Mouse (Mus musculus): ENCODE measurements around the gene Ide. TPM values are rescaled to one million over a fixed set of nuclear protein-coding genes. Genes with fewer than 3 reads are reported as not detected.

Gene Ide
- total and polyA plus RNA-seq, 3 experiments, result 56.0 to 116 (median 79.5) TPM

DNA sequence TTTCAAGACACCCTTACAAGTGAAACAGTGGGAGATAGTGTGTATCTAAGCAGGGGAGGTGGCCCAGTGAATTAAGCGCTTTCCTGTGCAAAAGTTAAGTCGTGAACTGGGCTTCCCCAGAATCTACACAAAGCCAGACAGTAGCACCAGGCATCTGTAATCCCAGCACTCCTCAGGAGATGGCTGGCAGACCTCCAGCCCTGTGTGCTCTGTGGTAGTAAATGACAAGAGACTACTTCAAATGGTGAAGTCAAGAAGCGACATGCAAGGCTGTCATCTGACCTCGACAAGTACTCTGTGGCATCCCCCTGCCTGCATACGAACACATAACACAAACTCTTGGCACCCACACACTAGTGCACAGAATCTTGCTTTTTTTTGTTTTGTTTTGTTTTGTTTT is 10.4 kb downstream of the Ide start:
- Histone ChIP-seq H3K36me3 (replicated peaks in 1 of 2; ENCODE audit: control insufficient read depth in 1 of 2, insufficient read depth in 1 of 2, low read length in 1 of 2) (peaks cover 51 to 72% of the 10 kb centered on the region in 2 experiments), H3K9ac (ENCODE audit: insufficient read depth, low read depth) (no peak overlapping the region), H3K27me3 (replicated peaks) (no peaks in the 10 kb centered on the region), H3K4me2 (ENCODE audit: insufficient read depth, low read depth, poor library complexity, severe bottlenecking) (no peak overlapping the region), H3K27ac (ENCODE audit: insufficient read depth, low read depth) (no peak overlapping the region), H3K4me1 (ENCODE audit: control insufficient read depth in 1 of 2, insufficient read depth in 2 of 2) (peaks cover 0 to 3% of the 10 kb centered on the region in 2 experiments; a peak in 1 of 4 replicates), H3K79me2 (replicated peaks; ENCODE audit: control insufficient read depth, extremely low read depth, insufficient read depth, poor library complexity, severe bottlenecking) (peaks cover 6% of the 10 kb centered on the region; the same call in 1 of the 2 replicates), H3K9me3 (replicated peaks; ENCODE audit: low read length) (no peaks in the 10 kb centered on the region), H3K4me3 (replicated peaks in 1 of 3; ENCODE audit: low read depth in 2 of 3, low read length in 2 of 3, poor library complexity in 1 of 3) (no peak overlapping the region)
- no peak for TF ChIP-seq RAD21 (IDR thresholded peaks at IDR 0.05; ENCODE audit: low read depth, low read length)
- no peak for TF ChIP-seq ETS1 (conservative IDR thresholded peaks at IDR 0.05; ENCODE audit: low read depth, low read length)
- TF ChIP-seq MAZ (IDR thresholded peaks at IDR 0.05; ENCODE audit: low read depth, low read length), result no peak
- no peak for TF ChIP-seq ZMIZ1 (IDR thresholded peaks at IDR 0.05; ENCODE audit: low read depth, low read length)
- no peak for TF ChIP-seq USF2 (conservative IDR thresholded peaks at IDR 0.05; ENCODE audit: low read depth, low read length)
- TF ChIP-seq EP300 (IDR thresholded peaks at IDR 0.05; ENCODE audit: low read length), result no peak
- no peak for TF ChIP-seq BHLHE40 (IDR thresholded peaks at IDR 0.05; ENCODE audit: low read depth, low read length)
- no peak for TF ChIP-seq UBTF (IDR thresholded peaks at IDR 0.05; ENCODE audit: low read depth, low read length)
- DNase-seq (ENCODE audit: extremely low read depth), result no peak
- dilution Hi-C loops (cut with MboI; ENCODE audit: extremely low pct_ligation_motif_present, extremely low pct_unique_long_range_greater_than_20kb, low sequenced_read_pairs), result no loop called here
- in situ Hi-C loops (cut with MboI; ENCODE audit: low pct_ligation_motif_present, low pct_unique_long_range_greater_than_20kb, low sequenced_read_pairs), result no loop called here

DNA sequence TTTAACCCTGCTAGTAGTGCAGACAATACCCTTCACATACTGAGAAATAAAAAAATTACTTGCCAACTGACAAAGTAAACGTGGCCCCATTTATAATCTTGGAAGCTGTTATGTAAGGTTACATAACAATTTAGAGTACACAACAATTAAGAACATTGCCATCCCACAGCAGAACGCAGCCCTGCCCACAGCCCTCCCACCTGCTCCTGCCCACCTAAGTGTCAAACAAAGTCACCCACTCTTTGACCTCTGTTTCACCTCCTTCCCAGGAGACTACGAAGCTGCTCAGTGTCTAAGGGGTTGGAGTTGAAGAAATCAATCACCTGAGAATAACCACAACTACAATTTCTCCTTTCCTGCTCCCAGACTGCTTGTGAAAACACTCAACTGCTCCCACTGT is 14.1 kb downstream of the Ide start:
- Histone ChIP-seq H3K4me3 (replicated peaks in 1 of 3; ENCODE audit: low read depth in 2 of 3, low read length in 2 of 3, poor library complexity in 1 of 3) (no peak overlapping the region), H3K27me3 (replicated peaks) (no peaks in the 10 kb centered on the region), H3K4me2 (ENCODE audit: insufficient read depth, low read depth, poor library complexity, severe bottlenecking) (no peak overlapping the region), H3K36me3 (replicated peaks in 1 of 2; ENCODE audit: control insufficient read depth in 1 of 2, insufficient read depth in 1 of 2, low read length in 1 of 2) (peaks cover 53 to 76% of the 10 kb centered on the region in 2 experiments), H3K4me1 (ENCODE audit: control insufficient read depth in 1 of 2, insufficient read depth in 2 of 2) (peaks cover 0 to 3% of the 10 kb centered on the region in 2 experiments; a peak in 1 of 4 replicates), H3K9ac (ENCODE audit: insufficient read depth, low read depth) (no peak overlapping the region), H3K79me2 (replicated peaks; ENCODE audit: control insufficient read depth, extremely low read depth, insufficient read depth, poor library complexity, severe bottlenecking) (no peaks in the 10 kb centered on the region), H3K27ac (ENCODE audit: insufficient read depth, low read depth) (no peak overlapping the region), H3K9me3 (replicated peaks; ENCODE audit: low read length) (no peaks in the 10 kb centered on the region)
- TF ChIP-seq EP300 (IDR thresholded peaks at IDR 0.05; ENCODE audit: low read length) (no peak), MXI1 (IDR thresholded peaks at IDR 0.05; ENCODE audit: low read depth, low read length) (no peak), SMC3 (IDR thresholded peaks at IDR 0.05; ENCODE audit: low read depth, low read length) (no peak), HCFC1 (IDR thresholded peaks at IDR 0.05; ENCODE audit: low read depth, low read length) (no peak), MAX (IDR thresholded peaks at IDR 0.05; ENCODE audit: low read length) (no peak), MAFK (IDR thresholded peaks at IDR 0.05; ENCODE audit: insufficient replicate concordance, low read length) (no peak), ZNF384 (IDR thresholded peaks at IDR 0.05; ENCODE audit: low read depth, low read length) (no peak), ZKSCAN1 (IDR thresholded peaks at IDR 0.05; ENCODE audit: borderline replicate concordance, low read depth, low read length) (no peak), CHD1 (IDR thresholded peaks at IDR 0.05; ENCODE audit: low read depth, low read length) (no peak), MAZ (IDR thresholded peaks at IDR 0.05; ENCODE audit: low read depth, low read length) (no peak), MEF2A (IDR thresholded peaks at IDR 0.05; ENCODE audit: borderline replicate concordance, low read depth, low read length) (no peak), ELF1 (IDR thresholded peaks at IDR 0.05; ENCODE audit: low read depth, low read length) (no peak), ZC3H11A (IDR thresholded peaks at IDR 0.05; ENCODE audit: low read depth, low read length) (no peak), POLR2AphosphoS2 (IDR thresholded peaks at IDR 0.05; ENCODE audit: low read depth, low read length) (no peak), POLR2A (IDR thresholded peaks at IDR 0.05; ENCODE audit: low read depth, low read length) (no peak), USF1 (IDR thresholded peaks at IDR 0.05; ENCODE audit: low read depth, low read length) (no peak)
- dilution Hi-C loops (cut with MboI; ENCODE audit: extremely low pct_ligation_motif_present, extremely low pct_unique_long_range_greater_than_20kb, low sequenced_read_pairs) (no loop called here), in situ Hi-C loops (cut with MboI; ENCODE audit: low pct_ligation_motif_present, low pct_unique_long_range_greater_than_20kb, low sequenced_read_pairs) (no loop called here)
- no peak for DNase-seq (ENCODE audit: extremely low read depth)

Data from CH12.LX (cell line).